Mouse (Mus musculus): Measurements from ENCODE around the gene Erfe. TPM values are rescaled to one million over a fixed set of nuclear protein-coding genes. Genes with fewer than 3 reads are reported as not detected.

Erfe gene
- 1.5 and 1.6 TPM in 2 replicates for polyA plus RNA-seq (2016; fragmentation: Nextera tagmentation; extraction: Ambion mirVana)

GRCm38 (mm10) chr1:91366215-91367108 is at the start of gene Erfe:
Gene Erfe, plus strand, starts transcription at chr1:91366430.
- peak; percentile 43; the same call in 1 of the 2 replicates for ATAC-seq (ENCODE audit: insufficient number of reproducible peaks, insufficient read depth, low FRiP score, low TSS enrichment, low read depth)
- H3K27me3 ChIP-seq = peaks cover 23% of the 10 kb centered on the region
- WGBS = under 1% methylated on average over 68 of the region's 68 CpGs
- peaks cover 5% of the 10 kb centered on the region for H3K9me3 ChIP-seq
- H3K4me2 ChIP-seq = peak within 1 kb of the TSS; percentile 90
- peak within 1 kb of the TSS; percentile 66 for H3K9ac ChIP-seq (replicated peaks)
- H3K27ac ChIP-seq = no peak within 1 kb of the TSS
- H3K36me3 ChIP-seq = peaks cover 22% of the 10 kb centered on the region
- peak within 1 kb of the TSS; percentile 45 for H3K4me3 ChIP-seq (replicated peaks)
- peaks cover 14% of the 10 kb centered on the region; the same call in 1 of the 2 replicates for H3K4me1 ChIP-seq (replicated peaks)

- Histone ChIP-seq H3K9me3 (no peaks in the 10 kb centered on the region), H3K27me3 (no peaks in the 10 kb centered on the region), H3K4me1 (replicated peaks) (peaks cover 16% of the 10 kb centered on the region), H3K4me2 (no peak overlapping the region), H3K27ac (no peak overlapping the region), H3K4me3 (replicated peaks) (no peak overlapping the region), H3K9ac (replicated peaks) (no peak overlapping the region), H3K36me3 (peaks cover 5% of the 10 kb centered on the region; the same call in 1 of the 2 replicates)
- ATAC-seq (ENCODE audit: insufficient number of reproducible peaks, insufficient read depth, low FRiP score, low TSS enrichment, low read depth) = no peak
- 88% methylated on average over 6 of the region's 6 CpGs for WGBS
Measured at GRCm38 (mm10) chr1:91317656-91318055, 48.6 kb upstream of the Erfe start.

GRCm38 (mm10) chr1:91321760-91322438 is 44.3 kb upstream of the Erfe start, which contains the start of gene Espnl:
Gene Espnl, plus strand, starts transcription at chr1:91322075.
- Histone ChIP-seq H3K4me1 (replicated peaks) (0 out of 2 replicates have a peak, but pooled peaks cover 3% of the 10 kb centered on the region), H3K27ac (no peak within 1 kb of the TSS), H3K27me3 (no peaks in the 10 kb centered on the region), H3K4me2 (no peak within 1 kb of the TSS), H3K4me3 (replicated peaks) (no peak within 1 kb of the TSS), H3K9me3 (no peaks in the 10 kb centered on the region), H3K9ac (replicated peaks) (no peak within 1 kb of the TSS), H3K36me3 (no peaks in the 10 kb centered on the region)
- 68% methylated on average over 19 of the region's 19 CpGs for WGBS
- no peak for ATAC-seq (ENCODE audit: insufficient number of reproducible peaks, insufficient read depth, low FRiP score, low TSS enrichment, low read depth)

GRCm38 (mm10) chr1:91324646-91325045 is 41.6 kb upstream of the Erfe start:
- ATAC-seq (ENCODE audit: insufficient number of reproducible peaks, insufficient read depth, low FRiP score, low TSS enrichment, low read depth) = no peak
- H3K27ac ChIP-seq = no peak overlapping the region
- peaks cover 15% of the 10 kb centered on the region for H3K4me1 ChIP-seq (replicated peaks)
- no peaks in the 10 kb centered on the region for H3K27me3 ChIP-seq
- H3K36me3 ChIP-seq = no peaks in the 10 kb centered on the region
- WGBS = 56% methylated on average over 2 of the region's 2 CpGs
- H3K4me2 ChIP-seq = no peak overlapping the region
- H3K9me3 ChIP-seq = no peaks in the 10 kb centered on the region
- no peak overlapping the region for H3K9ac ChIP-seq (replicated peaks)
- H3K4me3 ChIP-seq (replicated peaks) = no peak overlapping the region

- Histone ChIP-seq H3K9me3 (no peaks in the 10 kb centered on the region), H3K27ac (no peak overlapping the region), H3K4me1 (replicated peaks) (peaks cover 15% of the 10 kb centered on the region), H3K9ac (replicated peaks) (no peak overlapping the region), H3K4me3 (replicated peaks) (no peak overlapping the region), H3K27me3 (no peaks in the 10 kb centered on the region), H3K4me2 (no peak overlapping the region), H3K36me3 (no peaks in the 10 kb centered on the region)
- ATAC-seq (ENCODE audit: insufficient number of reproducible peaks, insufficient read depth, low FRiP score, low TSS enrichment, low read depth) = no peak
- WGBS = 73% methylated on average over 4 of the region's 4 CpGs
Measured at GRCm38 (mm10) chr1:91325488-91326042, 40.7 kb upstream of the Erfe start.

- Histone ChIP-seq H3K9ac (replicated peaks) (no peak overlapping the region), H3K27ac (no peak overlapping the region), H3K36me3 (no peaks in the 10 kb centered on the region), H3K4me1 (replicated peaks) (peaks cover 12% of the 10 kb centered on the region), H3K4me3 (replicated peaks) (no peak overlapping the region), H3K4me2 (no peak overlapping the region), H3K9me3 (no peaks in the 10 kb centered on the region), H3K27me3 (no peaks in the 10 kb centered on the region; the same call in 1 of the 2 replicates)
- WGBS = 59% methylated on average over 4 of the region's 4 CpGs
- ATAC-seq (ENCODE audit: insufficient number of reproducible peaks, insufficient read depth, low FRiP score, low TSS enrichment, low read depth) = no peak
Measured at GRCm38 (mm10) chr1:91332102-91332501, 34.1 kb upstream of the Erfe start.

GRCm38 (mm10) chr1:91333582-91333981 is 32.6 kb upstream of the Erfe start:
- Histone ChIP-seq H3K9me3 (no peaks in the 10 kb centered on the region), H3K27me3 (no peaks in the 10 kb centered on the region; the same call in 1 of the 2 replicates), H3K4me2 (no peak overlapping the region), H3K9ac (replicated peaks) (no peak overlapping the region), H3K4me1 (replicated peaks) (peaks cover 13% of the 10 kb centered on the region), H3K27ac (no peak overlapping the region), H3K4me3 (replicated peaks) (no peak overlapping the region), H3K36me3 (no peaks in the 10 kb centered on the region)
- no peak for ATAC-seq (ENCODE audit: insufficient number of reproducible peaks, insufficient read depth, low FRiP score, low TSS enrichment, low read depth)

GRCm38 (mm10) chr1:91337355-91337754 is 28.9 kb upstream of the Erfe start:
- H3K27me3 ChIP-seq = peaks cover 28% of the 10 kb centered on the region
- H3K4me2 ChIP-seq = no peak overlapping the region
- H3K4me1 ChIP-seq (replicated peaks) = peaks cover 5% of the 10 kb centered on the region; the same call in 1 of the 2 replicates
- no peak overlapping the region for H3K27ac ChIP-seq
- no peaks in the 10 kb centered on the region for H3K36me3 ChIP-seq
- H3K9me3 ChIP-seq = no peaks in the 10 kb centered on the region
- no peak overlapping the region for H3K9ac ChIP-seq (replicated peaks)
- 88% methylated on average over 7 of the region's 7 CpGs for WGBS
- H3K4me3 ChIP-seq (replicated peaks) = no peak overlapping the region
- no peak for ATAC-seq (ENCODE audit: insufficient number of reproducible peaks, insufficient read depth, low FRiP score, low TSS enrichment, low read depth)

GRCm38 (mm10) chr1:91344001-91344400 is 22.2 kb upstream of the Erfe start:
- H3K9me3 ChIP-seq = no peaks in the 10 kb centered on the region
- H3K4me3 ChIP-seq (replicated peaks) = no peak overlapping the region
- H3K27ac ChIP-seq = no peak overlapping the region
- H3K4me2 ChIP-seq = no peak overlapping the region
- no peaks in the 10 kb centered on the region for H3K36me3 ChIP-seq
- no peak overlapping the region for H3K9ac ChIP-seq (replicated peaks)
- peaks cover 14% of the 10 kb centered on the region for H3K4me1 ChIP-seq (replicated peaks)
- 77% methylated on average over 3 of the region's 3 CpGs for WGBS
- no peak for ATAC-seq (ENCODE audit: insufficient number of reproducible peaks, insufficient read depth, low FRiP score, low TSS enrichment, low read depth)
- peaks cover 83% of the 10 kb centered on the region for H3K27me3 ChIP-seq

- Histone ChIP-seq H3K27ac (no peak overlapping the region), H3K27me3 (peaks cover 72% of the 10 kb centered on the region)
Measured at GRCm38 (mm10) chr1:91344921-91345685, 21.1 kb upstream of the Erfe start.

More at GRCm38 (mm10) chr1:91344921-91345685, 21.1 kb upstream of the Erfe start:
- peak overlapping the region; percentile 12; the same call in 1 of the 2 replicates for H3K9ac ChIP-seq (replicated peaks)
- H3K9me3 ChIP-seq = no peaks in the 10 kb centered on the region
- 4% methylated on average over 68 of the region's 68 CpGs for WGBS
- H3K4me3 ChIP-seq (replicated peaks) = peak overlapping the region; percentile 37
- peak overlapping the region; percentile 58 for H3K4me2 ChIP-seq
- no peaks in the 10 kb centered on the region for H3K36me3 ChIP-seq
- ATAC-seq (ENCODE audit: insufficient number of reproducible peaks, insufficient read depth, low FRiP score, low TSS enrichment, low read depth) = no peak
- H3K4me1 ChIP-seq (replicated peaks) = peaks cover 14% of the 10 kb centered on the region
